Mouse (Mus musculus): ENCODE data around the gene Arl15.

Arl15 gene

GRCm38 (mm10) chr13:114096386-114096785 is 302.1 kb downstream of the Arl15 start:
- no peak for DNase-seq (ENCODE audit: low spot score in 2 of 2)

- no peak for DNase-seq (ENCODE audit: low spot score in 2 of 2)
Observed at GRCm38 (mm10) chr13:114101155-114101554, 306.9 kb downstream of the Arl15 start.

GRCm38 (mm10) chr13:114106083-114106482 is 311.8 kb downstream of the Arl15 start:
- DNase-seq (ENCODE audit: low spot score in 2 of 2) = no peak

GRCm38 (mm10) chr13:114107499-114107898 is 313.2 kb downstream of the Arl15 start:
- DNase-seq (ENCODE audit: low spot score in 2 of 2) = no peak

- DNase-seq (ENCODE audit: low spot score in 2 of 2) = no peak
Observed at GRCm38 (mm10) chr13:114109441-114109840, 315.1 kb downstream of the Arl15 start.

GRCm38 (mm10) chr13:114109845-114110244 is 315.5 kb downstream of the Arl15 start:
- no peak for DNase-seq (ENCODE audit: low spot score in 2 of 2)

- DNase-seq (ENCODE audit: low spot score in 2 of 2) = no peak
Observed at GRCm38 (mm10) chr13:114113516-114113915, 319.2 kb downstream of the Arl15 start.

GRCm38 (mm10) chr13:114114586-114114985 is 320.3 kb downstream of the Arl15 start:
- DNase-seq (ENCODE audit: low spot score in 2 of 2) = no peak

- DNase-seq (ENCODE audit: low spot score in 2 of 2) = no peak
Observed at GRCm38 (mm10) chr13:114115106-114115505, 320.8 kb downstream of the Arl15 start.

GRCm38 (mm10) chr13:114118104-114118830 is 324.0 kb downstream of the Arl15 start:
- DNase-seq (ENCODE audit: low spot score in 2 of 2) = no peak

- no peak for DNase-seq (ENCODE audit: low spot score in 2 of 2)
Observed at GRCm38 (mm10) chr13:114119816-114120215, 325.5 kb downstream of the Arl15 start.

- DNase-seq (ENCODE audit: low spot score in 2 of 2) = no peak
Observed at GRCm38 (mm10) chr13:114121591-114121990, 327.3 kb downstream of the Arl15 start.

GRCm38 (mm10) chr13:114123391-114123790 is 329.1 kb downstream of the Arl15 start:
- DNase-seq (ENCODE audit: low spot score in 2 of 2) = no peak

- DNase-seq (ENCODE audit: low spot score in 2 of 2) = no peak
Observed at GRCm38 (mm10) chr13:114124385-114124784, 330.1 kb downstream of the Arl15 start.

GRCm38 (mm10) chr13:114124991-114125390 is 330.7 kb downstream of the Arl15 start:
- DNase-seq (ENCODE audit: low spot score in 2 of 2) = no peak

- no peak for DNase-seq (ENCODE audit: low spot score in 2 of 2)
Observed at GRCm38 (mm10) chr13:114128366-114128765, 334.1 kb downstream of the Arl15 start.

GRCm38 (mm10) chr13:114129986-114130385 is 335.7 kb downstream of the Arl15 start:
- DNase-seq (ENCODE audit: low spot score in 2 of 2) = no peak

- no peak for DNase-seq (ENCODE audit: low spot score in 2 of 2)
Observed at GRCm38 (mm10) chr13:114130566-114131319, 336.4 kb downstream of the Arl15 start.

GRCm38 (mm10) chr13:114138921-114139320 is 344.6 kb downstream of the Arl15 start:
- DNase-seq (ENCODE audit: low spot score in 2 of 2) = no peak

GRCm38 (mm10) chr13:114139570-114139969 is 345.3 kb downstream of the Arl15 start:
- DNase-seq (ENCODE audit: low spot score in 2 of 2) = no peak

GRCm38 (mm10) chr13:114142826-114143225 is 348.5 kb downstream of the Arl15 start:
- DNase-seq (ENCODE audit: low spot score in 2 of 2) = no peak

- no peak for DNase-seq (ENCODE audit: low spot score in 2 of 2)
Observed at GRCm38 (mm10) chr13:114143247-114143646, 348.9 kb downstream of the Arl15 start.

Data from urinary bladder, adult 18-20 months (tissue).